Mouse (Mus musculus): ENCODE data around the gene Son. TPM values are rescaled to one million over a fixed set of nuclear protein-coding genes. Genes with fewer than 3 reads are reported as not detected.

The Son gene
- polyA plus RNA-seq, 1 experiment from 2014 or later = 100.0 TPM

DNA sequence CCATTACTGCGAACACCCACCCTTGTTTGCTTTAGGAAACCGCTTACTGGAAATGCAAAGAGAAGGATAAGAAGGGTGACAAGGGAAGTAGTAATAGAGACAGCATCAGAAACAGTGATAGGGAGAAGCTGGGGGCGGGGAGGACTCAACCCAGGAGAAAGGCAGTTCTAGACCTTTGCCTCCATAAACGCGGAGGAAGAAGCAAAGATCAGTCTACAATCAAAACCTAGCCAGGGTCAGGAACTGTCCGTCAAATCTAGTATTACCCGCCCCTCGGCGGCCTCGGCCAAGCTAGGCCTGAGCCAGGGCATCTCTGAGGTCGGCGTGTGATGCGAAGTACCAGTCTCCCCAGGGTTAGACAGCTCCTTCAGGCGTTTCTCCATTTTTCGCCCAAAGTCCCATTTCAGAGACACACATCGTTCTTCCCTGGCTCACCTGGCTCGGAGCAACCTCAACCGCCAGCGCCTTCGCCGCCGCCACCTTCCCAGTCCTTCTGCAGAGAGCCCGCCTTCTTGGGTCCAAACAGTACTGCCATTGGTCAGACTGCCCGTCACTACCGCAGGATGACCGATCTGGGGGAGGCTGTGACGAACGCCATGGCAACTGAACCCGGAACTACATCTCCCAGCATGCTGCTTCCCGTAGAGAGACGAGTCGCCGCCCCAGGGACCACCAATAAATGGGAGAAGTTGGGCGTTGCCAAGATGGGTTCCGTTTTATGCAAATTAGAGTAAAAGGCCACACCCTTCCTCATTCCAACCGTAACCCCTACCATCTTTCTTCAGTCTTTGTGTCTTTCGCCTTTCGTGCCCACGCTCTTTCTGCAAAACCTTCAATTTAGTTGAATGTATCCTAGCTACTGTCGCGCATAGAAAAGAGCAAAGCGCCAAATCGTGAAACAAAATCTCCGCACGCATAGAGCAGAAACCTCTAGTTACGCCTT lies 81.1 kb downstream of the Son start, which contains the start of gene Cryzl1:
Gene Cryzl1, minus strand, starts transcription at position 853 of the 943 bp plus-strand sequence.
- Histone ChIP-seq H3K9me3 (ENCODE audit: low read length) (no peaks in the 10 kb centered on the region), H3K27ac (ENCODE audit: low read length) (peak within 1 kb of the TSS; percentile 95), H3K4me3 (ENCODE audit: low read length) (peak within 1 kb of the TSS; percentile 73), H3K36me3 (ENCODE audit: insufficient read depth, low read length) (no peaks in the 10 kb centered on the region), H3K9ac (replicated peaks; ENCODE audit: low read length) (peak within 1 kb of the TSS; percentile 77), H3K4me1 (ENCODE audit: insufficient read depth, low read length) (peaks cover 23% of the 10 kb centered on the region), H3K27me3 (ENCODE audit: insufficient read depth, low read length) (no peaks in the 10 kb centered on the region), H3K4me2 (replicated peaks; ENCODE audit: low read depth, low read length) (peak within 1 kb of the TSS; percentile 65)
- under 1% methylated on average over 46 of the region's 46 CpGs for WGBS
- ATAC-seq (ENCODE audit: low FRiP score, low TSS enrichment) = peak; percentile 97

Other genes starting within 250 kb of the Son start
- gene Il10rb, start 241.3 kb upstream of the Son start, polyA plus RNA-seq (2015; fragmentation: Nextera tagmentation; extraction: Ambion mirVana) = 38.8 and 45.1 TPM in 2 replicates
- 67.3 and 71.8 TPM in 2 replicates for gene Ifnar1, start 162.3 kb upstream of the Son start, polyA plus RNA-seq (2015; fragmentation: Nextera tagmentation; extraction: Ambion mirVana)
- gene Ifngr2, start 100.4 kb upstream of the Son start, polyA plus RNA-seq (2015; fragmentation: Nextera tagmentation; extraction: Ambion mirVana) = 52.1 and 52.7 TPM in 2 replicates
- gene Tmem50b, start 49.7 kb upstream of the Son start, polyA plus RNA-seq (2015; fragmentation: Nextera tagmentation; extraction: Ambion mirVana) = 42.1 and 47.7 TPM in 2 replicates
- 3.8 and 4.9 TPM in 2 replicates for gene Dnajc28, start 28.5 kb upstream of the Son start, polyA plus RNA-seq (2015; fragmentation: Nextera tagmentation; extraction: Ambion mirVana)
- gene Gart, start 554 bp upstream of the Son start, polyA plus RNA-seq (2015; fragmentation: Nextera tagmentation; extraction: Ambion mirVana) = 120 and 129 TPM in 2 replicates
- gene Donson, start 41.3 kb downstream of the Son start, polyA plus RNA-seq (2015; fragmentation: Nextera tagmentation; extraction: Ambion mirVana) = 21.5 and 22.6 TPM in 2 replicates
- 73.9 and 80.8 TPM in 2 replicates for gene Cryzl1, start 81.5 kb downstream of the Son start, polyA plus RNA-seq (2015; fragmentation: Nextera tagmentation; extraction: Ambion mirVana)
- 24.3 and 25.7 TPM in 2 replicates for gene Itsn1, start 81.8 kb downstream of the Son start, polyA plus RNA-seq (2015; fragmentation: Nextera tagmentation; extraction: Ambion mirVana)

Measured in kidney, embryonic 16.5 days (tissue).